Mouse (Mus musculus) heart, embryonic 13.5 days (tissue): Measurements from ENCODE around the gene Baiap2. TPM values are rescaled to one million over a fixed set of nuclear protein-coding genes. Genes with fewer than 3 reads are reported as not detected.

ENCODE experiments used
- ATAC-seq: fragments of 200-750 bp; cut with Nextera tagmentation; 2 replicates; pipeline ENCODE4 v1.8.0; 2017; ENCODE audit warnings: moderate TSS enrichment; ENCODE audit not compliant: insufficient number of reproducible peaks, low FRiP score, low TSS enrichment; ENCODE audit errors: extremely low read depth
- H3K27ac ChIP-seq: fragments of 300-500 bp; sonication (generic); replicated peaks from 2 replicates; pipeline ENCODE4 v1.5.1; 2015; ENCODE audit warnings: moderate library complexity, mild to moderate bottlenecking, inconsistent platforms
- H3K27me3 ChIP-seq: fragments of 300-500 bp; sonication (generic); replicated peaks from 2 replicates; pipeline ENCODE4 v1.6.1; 2015; ENCODE audit warnings: mild to moderate bottlenecking, inconsistent platforms
- H3K36me3 ChIP-seq: fragments of 300-500 bp; sonication (generic); 2 replicates; pipeline ENCODE4 v1.6.1; 2015; ENCODE audit warnings: mild to moderate bottlenecking, inconsistent platforms
- H3K4me1 ChIP-seq: fragments of 300-500 bp; sonication (generic); 2 replicates; pipeline ENCODE4 v1.6.1; 2015; ENCODE audit warnings: inconsistent platforms
- H3K4me2 ChIP-seq: fragments of 300-500 bp; sonication (generic); 2 replicates; pipeline ENCODE4 v1.6.1; 2015; ENCODE audit warnings: inconsistent platforms, mild to moderate bottlenecking, moderate library complexity
- H3K4me3 ChIP-seq: fragments of 300-500 bp; sonication (generic); 2 replicates; pipeline ENCODE4 v1.5.1; 2015; ENCODE audit warnings: moderate library complexity, mild to moderate bottlenecking, inconsistent platforms
- H3K9ac ChIP-seq: fragments of 300-500 bp; sonication (generic); 2 replicates; pipeline ENCODE4 v1.6.1; 2015; ENCODE audit warnings: inconsistent platforms, mild to moderate bottlenecking, moderate library complexity
- H3K9me3 ChIP-seq: fragments of 300-500 bp; sonication (generic); 2 replicates; pipeline ENCODE4 v1.6.1; 2016; ENCODE audit warnings: inconsistent platforms
- WGBS: fragments of 180-500 bp; shearing (Covaris S2); methylation state at CpG from one replicate; pipeline ENCODE4 v1.1.7; 2015; ENCODE audit warnings: mixed read lengths; 5-methylcytosine and 5-hydroxymethylcytosine counted together
- polyA plus RNA-seq: library from polyadenylated mRNA; unstranded; fragments of >200 nt; fragmentation: Nextera tagmentation; extraction: Ambion mirVana; gene quantifications from 2 replicates; pipeline ENCODE4 v1.2.1, GENCODE M21; 2015

The Baiap2 gene
- polyA plus RNA-seq, 1 experiment from 2014 or later = 12.4 TPM

GRCm38 (mm10) chr11:119920668-119921067, 21.9 kb upstream of the Baiap2 start:
- H3K9ac ChIP-seq = no peak overlapping the region
- H3K27me3 ChIP-seq = no peaks in the 10 kb centered on the region
- H3K4me3 ChIP-seq = no peak overlapping the region
- peaks cover 47% of the 10 kb centered on the region for H3K36me3 ChIP-seq
- H3K4me1 ChIP-seq = peaks cover 21% of the 10 kb centered on the region
- H3K4me2 ChIP-seq = no peak overlapping the region
- 83% methylated on average over 5 of the region's 5 CpGs for WGBS
- H3K27ac ChIP-seq = no peak overlapping the region
- H3K9me3 ChIP-seq = no peaks in the 10 kb centered on the region
- no peak for ATAC-seq

DNA sequence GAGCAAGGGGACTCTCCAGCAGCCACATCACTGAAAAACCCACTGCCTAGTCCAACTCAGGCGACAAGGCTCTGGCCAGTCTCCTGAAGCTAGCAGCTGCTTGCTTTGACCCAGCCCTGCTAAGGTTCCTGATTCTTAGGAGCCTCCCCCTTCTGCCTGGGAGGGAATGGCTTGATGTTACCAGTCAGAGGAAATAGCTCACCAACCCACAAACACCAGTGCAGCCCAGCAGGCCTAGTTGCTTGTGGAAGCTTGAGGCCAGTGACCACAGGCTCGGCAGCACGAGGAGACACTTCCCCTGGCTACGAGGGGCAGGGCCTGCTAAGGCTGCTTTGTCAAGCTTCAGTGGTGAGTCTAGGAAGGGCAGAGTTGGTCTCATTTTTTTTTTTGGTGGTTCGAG, 17.4 kb upstream of the Baiap2 start:
- no peak for ATAC-seq
- 61% methylated on average over 5 of the region's 5 CpGs for WGBS
- Histone ChIP-seq H3K4me2 (no peak overlapping the region), H3K9me3 (no peaks in the 10 kb centered on the region), H3K9ac (no peak overlapping the region), H3K27ac (no peak overlapping the region), H3K36me3 (peaks cover 5% of the 10 kb centered on the region; the same call in 1 of the 2 replicates), H3K4me3 (no peak overlapping the region), H3K4me1 (peaks cover 8% of the 10 kb centered on the region), H3K27me3 (no peaks in the 10 kb centered on the region)

- Histone ChIP-seq H3K4me3 (no peak overlapping the region), H3K4me1 (peaks cover 5% of the 10 kb centered on the region), H3K36me3 (no peaks in the 10 kb centered on the region), H3K4me2 (no peak overlapping the region), H3K9me3 (peaks cover 4% of the 10 kb centered on the region), H3K27me3 (no peaks in the 10 kb centered on the region), H3K27ac (no peak overlapping the region), H3K9ac (no peak overlapping the region)
- no peak for ATAC-seq
- 67% methylated on average over 5 of the region's 5 CpGs for WGBS
These were observed 15.8 kb upstream of the Baiap2 start for GRCm38 (mm10) chr11:119926762-119927161.

GRCm38 (mm10) chr11:119928023-119928681, 14.4 kb upstream of the Baiap2 start:
- peak overlapping the region; percentile 55 for H3K4me2 ChIP-seq
- H3K9ac ChIP-seq = peak overlapping the region; percentile 48
- no peak overlapping the region for H3K27ac ChIP-seq
- H3K4me1 ChIP-seq = 0 out of 2 replicates have a peak, but pooled peaks cover 3% of the 10 kb centered on the region
- 48% methylated on average over 16 of the region's 16 CpGs for WGBS
- H3K36me3 ChIP-seq = no peaks in the 10 kb centered on the region
- H3K4me3 ChIP-seq = peak overlapping the region; percentile 31
- H3K9me3 ChIP-seq = peaks cover 4% of the 10 kb centered on the region
- no peak for ATAC-seq
- H3K27me3 ChIP-seq = no peaks in the 10 kb centered on the region

- WGBS = 72% methylated on average over 6 of the region's 6 CpGs
These were observed 12.8 kb upstream of the Baiap2 start for GRCm38 (mm10) chr11:119929603-119930265.

GRCm38 (mm10) chr11:119931809-119932208, 10.8 kb upstream of the Baiap2 start:
- Histone ChIP-seq H3K27me3 (peaks cover 13% of the 10 kb centered on the region), H3K36me3 (no peaks in the 10 kb centered on the region), H3K4me1 (peaks cover 9% of the 10 kb centered on the region; the same call in 1 of the 2 replicates), H3K4me2 (no peak overlapping the region), H3K27ac (no peak overlapping the region), H3K4me3 (no peak overlapping the region), H3K9ac (no peak overlapping the region), H3K9me3 (peaks cover 4% of the 10 kb centered on the region)
- WGBS = 75% methylated on average over 10 of the region's 10 CpGs
- no peak for ATAC-seq

More at GRCm38 (mm10) chr11:119929603-119930265, 12.8 kb upstream of the Baiap2 start:
- Histone ChIP-seq H3K27me3 (peaks cover 6% of the 10 kb centered on the region; the same call in 1 of the 2 replicates), H3K9me3 (peaks cover 4% of the 10 kb centered on the region), H3K4me3 (no peak overlapping the region), H3K4me1 (0 out of 2 replicates have a peak, but pooled peaks cover 3% of the 10 kb centered on the region), H3K9ac (no peak overlapping the region), H3K4me2 (no peak overlapping the region), H3K36me3 (no peaks in the 10 kb centered on the region), H3K27ac (no peak overlapping the region)
- no peak for ATAC-seq

- WGBS = 67% methylated on average over 4 of the region's 4 CpGs
- H3K9me3 ChIP-seq = peaks cover 4% of the 10 kb centered on the region
- no peak overlapping the region for H3K4me2 ChIP-seq
- peaks cover 22% of the 10 kb centered on the region for H3K4me1 ChIP-seq
- no peak overlapping the region for H3K27ac ChIP-seq
- no peaks in the 10 kb centered on the region for H3K36me3 ChIP-seq
- H3K9ac ChIP-seq = no peak overlapping the region
- no peak overlapping the region for H3K4me3 ChIP-seq
- peaks cover 21% of the 10 kb centered on the region for H3K27me3 ChIP-seq
- no peak for ATAC-seq
These were observed 9.4 kb upstream of the Baiap2 start for GRCm38 (mm10) chr11:119933142-119933541.

DNA sequence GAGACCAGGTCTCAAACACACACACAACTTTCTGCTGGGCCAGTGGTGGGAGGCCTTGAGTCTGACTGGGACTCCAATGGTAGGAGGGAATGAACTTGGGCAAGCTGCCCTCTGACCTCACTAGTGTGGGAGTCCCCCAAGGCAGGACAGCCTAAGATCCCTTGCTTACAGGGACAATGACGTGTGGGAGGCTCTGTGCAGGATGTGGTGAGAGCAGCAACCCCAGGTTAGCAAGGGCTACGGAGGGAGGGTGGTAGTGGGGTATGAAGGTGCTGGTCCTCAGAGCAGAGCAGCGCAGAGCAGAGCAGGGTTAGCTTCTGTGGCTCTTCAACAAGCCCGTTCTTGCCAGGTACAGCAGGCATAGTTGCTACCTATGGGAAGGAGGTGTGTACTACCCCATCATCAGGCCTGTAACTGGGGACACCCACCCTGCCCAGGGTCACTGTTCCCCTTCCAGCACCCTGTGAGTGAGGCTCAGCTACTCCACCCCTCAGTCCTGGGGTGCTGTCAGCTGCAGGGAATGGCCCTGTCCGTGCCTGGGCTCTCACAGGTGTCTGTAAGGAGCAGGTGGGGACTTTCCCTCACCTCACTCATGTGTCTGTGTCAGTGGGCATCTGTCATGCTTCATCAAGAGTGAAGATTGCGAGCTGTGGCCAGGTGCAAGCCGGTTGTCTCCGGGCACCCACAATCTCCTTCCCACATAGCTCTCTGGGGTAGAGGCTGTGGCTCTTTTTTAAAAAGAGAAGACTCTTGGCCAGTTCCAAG, 8.6 kb upstream of the Baiap2 start:
- Histone ChIP-seq H3K4me2 (no peak overlapping the region), H3K36me3 (no peaks in the 10 kb centered on the region), H3K4me3 (no peak overlapping the region), H3K4me1 (peaks cover 26% of the 10 kb centered on the region), H3K27me3 (peaks cover 30% of the 10 kb centered on the region), H3K27ac (no peak overlapping the region), H3K9me3 (peaks cover 4% of the 10 kb centered on the region), H3K9ac (no peak overlapping the region)
- no peak for ATAC-seq
- 73% methylated on average over 8 of the region's 8 CpGs for WGBS

DNA sequence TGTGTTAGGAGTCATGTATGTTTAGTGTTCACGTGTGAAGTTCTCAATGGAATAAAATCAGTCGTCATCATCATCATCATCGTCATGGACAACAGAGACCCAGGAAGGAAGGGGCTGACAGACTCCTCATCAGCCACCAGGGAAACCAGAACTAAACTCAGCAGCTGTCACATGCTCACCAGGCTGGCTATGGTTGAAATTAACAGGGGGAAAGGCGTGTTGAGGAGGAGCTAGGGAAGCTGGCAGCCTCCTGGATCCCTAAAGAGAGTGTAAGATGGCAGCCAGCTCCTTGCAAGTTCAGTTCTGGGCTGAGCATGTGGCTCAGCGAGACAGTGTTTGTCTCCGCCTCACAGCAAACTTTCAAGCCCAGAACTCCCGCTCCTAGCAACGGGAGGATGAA, 7.8 kb upstream of the Baiap2 start:
- H3K9me3 ChIP-seq = peaks cover 4% of the 10 kb centered on the region
- H3K4me1 ChIP-seq = peaks cover 26% of the 10 kb centered on the region
- ATAC-seq = no peak
- H3K27ac ChIP-seq = no peak overlapping the region
- no peak overlapping the region for H3K9ac ChIP-seq
- H3K36me3 ChIP-seq = no peaks in the 10 kb centered on the region
- WGBS = 65% methylated on average over 8 of the region's 8 CpGs
- peaks cover 37% of the 10 kb centered on the region for H3K27me3 ChIP-seq
- no peak overlapping the region for H3K4me2 ChIP-seq
- no peak overlapping the region for H3K4me3 ChIP-seq

GRCm38 (mm10) chr11:119935457-119935856, 7.1 kb upstream of the Baiap2 start:
- Histone ChIP-seq H3K9me3 (peaks cover 4% of the 10 kb centered on the region), H3K4me1 (peaks cover 26% of the 10 kb centered on the region), H3K9ac (no peak overlapping the region), H3K36me3 (no peaks in the 10 kb centered on the region), H3K27me3 (peaks cover 43% of the 10 kb centered on the region), H3K4me3 (no peak overlapping the region), H3K27ac (no peak overlapping the region), H3K4me2 (no peak overlapping the region)
- ATAC-seq = no peak
- WGBS = 28% methylated on average over 6 of the region's 6 CpGs

- Histone ChIP-seq H3K4me1 (peaks cover 34% of the 10 kb centered on the region), H3K27me3 (peaks cover 53% of the 10 kb centered on the region), H3K36me3 (no peaks in the 10 kb centered on the region), H3K4me2 (no peak overlapping the region), H3K27ac (no peak overlapping the region), H3K9ac (no peak overlapping the region), H3K9me3 (no peaks in the 10 kb centered on the region), H3K4me3 (no peak overlapping the region)
- no peak for ATAC-seq
- 91% methylated on average over 2 of the region's 2 CpGs for WGBS
These were observed 6.1 kb upstream of the Baiap2 start for GRCm38 (mm10) chr11:119936456-119936855.
